Mouse (Mus musculus) ovary, adult 10 weeks (tissue): ENCODE results near the gene Clca4a. TPM values are rescaled to one million over a fixed set of nuclear protein-coding genes. Genes with fewer than 3 reads are reported as not detected.

Source experiments
- polyA plus RNA-seq: library from polyadenylated mRNA; stranded (reverse); fragments of 350-450 nt; fragmentation: Illumina TruSeq; extraction: RNeasy Lipid Tissue Mini Kit (QIAGEN cat#74804); gene quantifications from one replicate; pipeline ENCODE4 v1.2.3, GENCODE M21; 2014

Gene Clca4a
- polyA plus RNA-seq = not detected

GRCm38 (mm10) chr3:144974945-144975344 is at the start of gene Clca4a:
Gene Clca4a (minus strand): TSS chr3:144975045.

GRCm38 (mm10) chr3:144932335-144932734 is 42.5 kb downstream of the Clca4a start, which contains the start of gene Clca4b:
Gene Clca4b (minus strand): TSS chr3:144932529.

Other genes with a start within 250 kb of the Clca4a start
- 13.9 TPM for gene Clca3a1, start 214.1 kb downstream of the Clca4a start, polyA plus RNA-seq
- gene Clca3a2, start 155.6 kb downstream of the Clca4a start, polyA plus RNA-seq = 0.88 TPM
- not detected for gene Clca3b, start 125.7 kb downstream of the Clca4a start, polyA plus RNA-seq
- not detected for gene Clca4b, start 42.5 kb downstream of the Clca4a start, polyA plus RNA-seq
- gene Clca1, start 57.7 kb upstream of the Clca4a start, polyA plus RNA-seq = not detected
- gene Clca2, start 124.4 kb upstream of the Clca4a start, polyA plus RNA-seq = 0.57 TPM
- gene Odf2l, start 143.5 kb upstream of the Clca4a start, polyA plus RNA-seq = 39.9 TPM